Mouse (Mus musculus) layer of hippocampus, adult 9-11 months (tissue): ENCODE results near the gene Rsbn1l.
"Not testable (repeated sequence)": the region's sequence is repeated elsewhere in the genome, so short reads cannot be mapped to it uniquely, and the experiment has no call there.

Experiments
- DNase-seq: peaks from one replicate; pipeline ENCODE4 v3.0.0; 2022

Gene Rsbn1l

GRCm38 (mm10) chr5:20950093-20950492 lies 6.1 kb downstream of the Rsbn1l start:
- DNase-seq: no peak

- no peak for DNase-seq
These were observed 9.3 kb downstream of the Rsbn1l start for GRCm38 (mm10) chr5:20946906-20947305.

GRCm38 (mm10) chr5:20944961-20945748 lies 11.0 kb downstream of the Rsbn1l start:
- no peak for DNase-seq

GRCm38 (mm10) chr5:20943791-20944190 lies 12.4 kb downstream of the Rsbn1l start:
- not testable (repeated sequence) for DNase-seq

GRCm38 (mm10) chr5:20942523-20942922 lies 13.7 kb downstream of the Rsbn1l start:
- DNase-seq: no peak

- DNase-seq: peak; percentile 39
These were observed 15.0 kb downstream of the Rsbn1l start for GRCm38 (mm10) chr5:20941205-20941604.

- no peak for DNase-seq
These were observed 15.5 kb downstream of the Rsbn1l start for GRCm38 (mm10) chr5:20940696-20941095.

GRCm38 (mm10) chr5:20940040-20940571 lies 16.1 kb downstream of the Rsbn1l start:
- no peak for DNase-seq

GRCm38 (mm10) chr5:20938523-20938922 lies 17.7 kb downstream of the Rsbn1l start:
- DNase-seq: no peak

- DNase-seq: no peak
These were observed 20.3 kb downstream of the Rsbn1l start for GRCm38 (mm10) chr5:20935934-20936333.

- no peak for DNase-seq
These were observed 23.6 kb downstream of the Rsbn1l start for GRCm38 (mm10) chr5:20932585-20932984.

- no peak for DNase-seq
These were observed 24.9 kb downstream of the Rsbn1l start for GRCm38 (mm10) chr5:20931300-20931699.

- no peak for DNase-seq
These were observed 25.8 kb downstream of the Rsbn1l start for GRCm38 (mm10) chr5:20930430-20930829.

- DNase-seq: no peak
These were observed 26.5 kb downstream of the Rsbn1l start for GRCm38 (mm10) chr5:20929669-20930151.

GRCm38 (mm10) chr5:20925451-20925850 lies 30.7 kb downstream of the Rsbn1l start:
- no peak for DNase-seq

GRCm38 (mm10) chr5:20924608-20925007 lies 31.6 kb downstream of the Rsbn1l start:
- no peak for DNase-seq

GRCm38 (mm10) chr5:20919566-20919965 lies 36.6 kb downstream of the Rsbn1l start:
- no peak for DNase-seq

- no peak for DNase-seq
These were observed 37.2 kb downstream of the Rsbn1l start for GRCm38 (mm10) chr5:20918967-20919366.

GRCm38 (mm10) chr5:20913372-20914275 lies 42.6 kb downstream of the Rsbn1l start:
- peak; percentile 63 for DNase-seq

- DNase-seq: no peak
These were observed 44.5 kb downstream of the Rsbn1l start for GRCm38 (mm10) chr5:20911741-20912140.

- no peak for DNase-seq
These were observed 50.0 kb downstream of the Rsbn1l start for GRCm38 (mm10) chr5:20906191-20906590.

GRCm38 (mm10) chr5:20905437-20905836 lies 50.8 kb downstream of the Rsbn1l start:
- no peak for DNase-seq

GRCm38 (mm10) chr5:20904647-20905046 lies 51.6 kb downstream of the Rsbn1l start:
- no peak for DNase-seq
